Mouse (Mus musculus) erythroblast, embryonic 14.5 days (primary cell): ENCODE data around the gene Dscam.

ENCODE experiments used
- GATA1 ChIP-seq: IDR thresholded peaks from 2 replicates; pipeline ENCODE4 v1.6.1; 2012; ENCODE audit warnings: low read length, inconsistent platforms, mixed read lengths
- TAL1 ChIP-seq: IDR thresholded peaks from 3 replicates; pipeline ENCODE4 v1.6.1; 2012; ENCODE audit warnings: low read length, inconsistent platforms, mixed read lengths

DNA sequence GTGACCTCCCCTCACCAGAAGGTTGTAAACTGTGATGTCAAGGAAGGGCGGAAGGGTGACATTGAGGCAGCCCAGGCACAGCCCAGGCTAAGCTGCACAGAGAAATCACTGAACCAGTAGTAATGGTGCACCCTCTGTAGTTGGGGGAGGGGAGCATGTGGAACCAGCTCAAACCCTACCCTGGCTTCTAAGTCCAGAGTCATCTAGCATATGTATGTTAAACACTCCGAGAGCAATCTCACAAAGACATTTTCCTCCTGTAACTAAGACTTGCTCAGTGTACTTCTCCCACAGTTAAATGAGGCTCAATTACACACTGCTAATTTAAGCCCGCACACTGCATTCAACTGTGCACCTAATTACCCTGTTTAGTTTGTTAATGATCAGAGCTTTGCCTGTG is 324.4 kb downstream of the Dscam start:
- TF ChIP-seq TAL1, result no peak
- no peak for TF ChIP-seq GATA1
